Mouse (Mus musculus) lung, adult 2 months (tissue): ENCODE measurements around the gene Trpv4. TPM values are rescaled to one million over a fixed set of nuclear protein-coding genes. Genes with fewer than 3 reads are reported as not detected.

Experiments
- DNase-seq: peaks from one replicate; pipeline ENCODE4 v3.0.0; 2022
- H3K4me1 ChIP-seq: fragments of 200-500 bp; 2 replicates; pipeline ENCODE4 v1.6.1; 2011; ENCODE audit warnings: low read length; ENCODE audit not compliant: control insufficient read depth, insufficient read depth
- H3K4me3 ChIP-seq: fragments of 200-500 bp; replicated peaks from 2 replicates; pipeline ENCODE3; 2011; ENCODE audit warnings: low read depth, mild to moderate bottlenecking, control low read depth, low read length; ENCODE audit errors: extremely low read depth
- CTCF ChIP-seq: fragments of 200-500 bp; IDR thresholded peaks from 2 replicates; pipeline ENCODE4 v1.5.1; 2011; ENCODE audit warnings: mild to moderate bottlenecking, low read length, control low read depth; ENCODE audit not compliant: insufficient read depth
- POLR2A ChIP-seq: fragments of 200-500 bp; IDR thresholded peaks from 2 replicates; pipeline ENCODE4 v1.6.1; 2011; ENCODE audit warnings: low read depth, mild to moderate bottlenecking, control low read depth, low read length, borderline replicate concordance; ENCODE audit errors: extremely low read depth
- WGBS: fragments of 180-500 bp; shearing (Covaris S2); methylation state at CpG from one replicate; pipeline ENCODE4 v1.1.7; 2018; 5-methylcytosine and 5-hydroxymethylcytosine counted together
- polyA plus RNA-seq: library from polyadenylated mRNA; depleted of rRNA; stranded (reverse); fragments of >200 nt; gene quantifications from 2 replicates; pipeline ENCODE4 v1.2.3, GENCODE M21; 2012

Trpv4 gene
- polyA plus RNA-seq, 1 experiment, result 8.8 TPM

- TF ChIP-seq POLR2A (no peak), CTCF (peak; percentile 65)
- no peak for DNase-seq
- 68% methylated on average over 25 of the region's 25 CpGs for WGBS
Measured at GRCm38 (mm10) chr5:114611968-114612608, 46.1 kb downstream of the Trpv4 start.

GRCm38 (mm10) chr5:114611256-114611655 is 47.0 kb downstream of the Trpv4 start:
- peaks cover 7% of the 10 kb centered on the region for H3K4me1 ChIP-seq
- TF ChIP-seq CTCF (no peak), POLR2A (no peak)
- no peak overlapping the region for H3K4me3 ChIP-seq
- 83% methylated on average over 10 of the region's 10 CpGs for WGBS
- DNase-seq, result no peak

More at GRCm38 (mm10) chr5:114611968-114612608, 46.1 kb downstream of the Trpv4 start:
- Histone ChIP-seq H3K4me3 (no peak overlapping the region), H3K4me1 (peaks cover 7% of the 10 kb centered on the region)

- WGBS, result 5% methylated on average over 12 of the region's 12 CpGs
- no peak overlapping the region for H3K4me3 ChIP-seq
- peaks cover 7% of the 10 kb centered on the region for H3K4me1 ChIP-seq
- TF ChIP-seq CTCF (peak; percentile 85), POLR2A (no peak)
- DNase-seq, result peak; percentile 80
Measured at GRCm38 (mm10) chr5:114608516-114608915, 49.7 kb downstream of the Trpv4 start.

- peak; percentile 63 for DNase-seq
- H3K4me3 ChIP-seq, result no peak overlapping the region
- WGBS, result 42% methylated on average over 8 of the region's 8 CpGs
- H3K4me1 ChIP-seq, result peaks cover 7% of the 10 kb centered on the region
- no peak for TF ChIP-seq CTCF
- TF ChIP-seq POLR2A, result no peak
Measured at GRCm38 (mm10) chr5:114607651-114608050, 50.6 kb downstream of the Trpv4 start.

- 85% methylated on average over 6 of the region's 6 CpGs for WGBS
- TF ChIP-seq CTCF (no peak), POLR2A (no peak)
- Histone ChIP-seq H3K4me1 (peaks cover 7% of the 10 kb centered on the region), H3K4me3 (no peak overlapping the region)
- no peak for DNase-seq
Measured at GRCm38 (mm10) chr5:114605981-114606380, 52.2 kb downstream of the Trpv4 start.

DNA sequence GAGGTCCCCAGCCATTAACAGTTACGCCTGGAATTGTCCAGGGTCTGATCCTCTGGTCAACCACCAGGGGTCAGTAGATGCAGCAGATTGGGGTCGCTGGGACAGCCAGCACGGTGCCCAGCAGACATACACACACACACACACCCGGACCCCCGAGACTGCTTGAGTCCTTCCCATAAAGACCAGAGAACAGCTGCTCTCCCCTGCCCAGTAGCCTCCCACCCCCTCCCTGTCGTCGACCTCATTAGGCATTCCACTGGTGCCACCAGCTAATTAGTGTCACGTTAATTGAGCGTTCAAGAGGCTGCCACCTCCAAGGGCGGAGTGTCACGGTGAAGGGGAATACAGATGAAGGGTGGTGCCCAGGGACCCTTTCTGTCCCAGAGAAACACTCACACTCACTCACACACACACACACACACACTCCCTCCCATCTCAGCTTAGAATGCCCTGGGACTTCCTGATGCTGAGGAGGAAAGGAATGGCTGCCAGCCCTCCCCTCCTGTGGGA is 53.4 kb downstream of the Trpv4 start:
- no peak for DNase-seq
- WGBS, result 39% methylated on average over 11 of the region's 11 CpGs
- Histone ChIP-seq H3K4me1 (peaks cover 7% of the 10 kb centered on the region), H3K4me3 (no peak overlapping the region)
- peak; percentile 56 for TF ChIP-seq CTCF
- no peak for TF ChIP-seq POLR2A

DNA sequence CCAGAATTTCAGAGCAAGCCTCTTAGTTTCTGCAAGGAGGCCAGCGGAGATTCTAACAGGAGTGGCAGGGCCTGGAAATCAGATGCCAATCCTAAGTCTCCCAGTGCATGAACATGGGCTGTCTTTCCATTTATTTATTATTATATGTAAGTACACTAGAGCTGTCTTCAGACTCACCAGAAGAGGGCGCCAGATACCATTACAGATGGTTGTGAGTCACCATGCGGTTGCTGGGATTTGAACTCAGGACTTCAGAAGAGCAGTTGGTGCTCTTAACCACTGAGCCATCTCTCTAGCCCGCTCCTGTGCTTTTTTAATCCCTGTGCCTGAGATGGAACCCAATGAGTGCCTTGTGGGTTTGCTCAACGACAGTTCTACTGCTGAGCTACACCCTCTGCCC is 54.2 kb downstream of the Trpv4 start:
- Histone ChIP-seq H3K4me3 (no peak overlapping the region), H3K4me1 (peaks cover 7% of the 10 kb centered on the region)
- 77% methylated on average over 5 of the region's 5 CpGs for WGBS
- no peak for TF ChIP-seq CTCF
- TF ChIP-seq POLR2A, result no peak
- no peak for DNase-seq

DNA sequence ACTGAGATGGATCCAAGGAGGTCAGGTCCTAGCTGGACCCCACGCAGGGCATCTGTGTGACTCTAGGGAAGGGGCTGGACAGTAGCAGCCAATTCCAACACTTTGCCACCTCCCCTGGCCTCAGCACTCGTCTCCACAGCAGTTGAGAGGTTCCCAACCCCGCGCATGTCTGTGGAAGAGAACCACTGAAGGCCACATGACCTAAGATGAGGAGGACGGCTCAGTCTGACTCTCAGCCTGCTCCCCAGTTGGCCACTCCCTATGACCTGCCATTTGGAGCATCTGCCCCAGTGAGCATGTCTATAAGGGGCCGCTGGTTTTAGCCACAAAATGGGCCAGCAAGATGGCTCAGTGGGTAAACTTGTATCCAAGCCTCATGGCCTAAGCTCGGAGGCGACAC is 56.2 kb downstream of the Trpv4 start:
- DNase-seq, result no peak
- Histone ChIP-seq H3K4me3 (no peak overlapping the region), H3K4me1 (peaks cover 6% of the 10 kb centered on the region)
- 76% methylated on average over 8 of the region's 8 CpGs for WGBS
- TF ChIP-seq CTCF (no peak), POLR2A (no peak)

- H3K4me3 ChIP-seq, result no peak overlapping the region
- TF ChIP-seq POLR2A (no peak), CTCF (no peak)
- 32% methylated on average over 6 of the region's 6 CpGs for WGBS
- peaks cover 26% of the 10 kb centered on the region for H3K4me1 ChIP-seq
- no peak for DNase-seq
Measured at GRCm38 (mm10) chr5:114597652-114598051, 60.6 kb downstream of the Trpv4 start.

DNA sequence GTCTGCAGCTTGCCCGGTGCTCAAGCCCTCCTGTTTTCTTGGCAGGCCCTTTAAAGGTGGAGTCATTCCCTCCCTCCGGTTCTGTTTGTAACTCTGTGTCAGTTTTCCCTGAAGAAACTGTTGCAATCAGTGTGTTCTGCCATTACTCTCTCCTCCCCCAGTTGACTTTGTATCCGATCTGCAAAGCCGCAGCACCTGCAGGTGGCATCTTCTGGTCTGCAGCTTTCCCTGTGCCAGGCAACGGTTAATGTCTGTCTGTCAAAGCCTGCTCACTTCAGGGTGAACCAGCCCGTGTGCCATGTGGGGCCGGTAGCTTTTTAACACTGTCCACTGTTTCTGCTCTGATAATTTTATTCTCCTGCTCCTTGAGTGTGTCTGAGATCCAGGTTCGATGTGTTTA is 61.0 kb downstream of the Trpv4 start:
- H3K4me1 ChIP-seq, result peaks cover 26% of the 10 kb centered on the region
- no peak for DNase-seq

More for the DNA sequence above, 61.0 kb downstream of the Trpv4 start:
- no peak overlapping the region for H3K4me3 ChIP-seq
- WGBS, result 32% methylated on average over 8 of the region's 8 CpGs
- TF ChIP-seq CTCF, result no peak
- TF ChIP-seq POLR2A, result no peak
